Mouse (Mus musculus) cortical plate, adult 2 months (tissue): ENCODE measurements around the gene Higd1c. TPM values are rescaled to one million over a fixed set of nuclear protein-coding genes. Genes with fewer than 3 reads are reported as not detected.
"Not testable (repeated sequence)": the region's sequence is repeated elsewhere in the genome, so short reads cannot be mapped to it uniquely, and the experiment has no call there.

Experiments used
- H3K27ac ChIP-seq: fragments of 200-500 bp; 2 replicates; pipeline ENCODE4 v1.5.1; 2012; ENCODE audit warnings: low read length, control low read depth, inconsistent platforms; ENCODE audit not compliant: insufficient read depth
- H3K4me1 ChIP-seq: fragments of 200-500 bp; 2 replicates; pipeline ENCODE4 v1.6.1; 2011; ENCODE audit warnings: low read length; ENCODE audit not compliant: control insufficient read depth, insufficient read depth
- H3K4me3 ChIP-seq: fragments of 200-500 bp; 2 replicates; pipeline ENCODE4 v1.5.1; 2011; ENCODE audit warnings: mild to moderate bottlenecking, low read length, control low read depth; ENCODE audit not compliant: insufficient read depth
- CTCF ChIP-seq: fragments of 200-500 bp; IDR thresholded peaks from 2 replicates; pipeline ENCODE4 v1.5.1; 2011; ENCODE audit warnings: mild to moderate bottlenecking, control low read depth, low read length; ENCODE audit not compliant: insufficient read depth; ENCODE audit errors: extremely low read depth
- POLR2A ChIP-seq: fragments of 200-500 bp; IDR thresholded peaks from 2 replicates; pipeline ENCODE4 v1.6.1; 2011; ENCODE audit warnings: mild to moderate bottlenecking, low read length, control low read depth; ENCODE audit not compliant: insufficient read depth; ENCODE audit errors: extremely low read depth
- polyA plus RNA-seq: library from polyadenylated mRNA; depleted of rRNA; stranded (reverse); fragments of >200 nt; gene quantifications from 2 replicates; pipeline ENCODE4 v1.2.3, GENCODE M21; 2012

Gene Higd1c
- polyA plus RNA-seq, 1 experiment = not detected

DNA sequence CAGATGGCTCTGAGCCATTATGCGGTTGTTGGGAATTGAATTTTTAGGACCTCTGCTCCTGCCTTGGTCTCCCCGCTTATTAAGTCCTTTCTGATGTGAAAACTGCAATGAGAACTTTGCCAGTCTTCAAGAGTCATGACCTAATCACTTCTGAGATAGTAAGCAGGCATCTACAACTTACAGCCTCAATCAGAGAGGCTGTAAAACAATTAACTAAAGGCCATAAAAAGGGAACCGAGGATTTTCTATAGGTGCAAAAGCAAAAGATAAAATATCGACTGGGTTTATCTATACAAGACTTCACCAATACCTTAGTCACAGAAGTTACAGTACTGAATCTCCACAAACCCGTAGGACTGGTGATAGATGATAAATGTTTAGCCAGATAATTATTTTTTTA lies 8.5 kb upstream of the Higd1c start:
- no peak overlapping the region for H3K27ac ChIP-seq
- no peaks in the 10 kb centered on the region for H3K4me1 ChIP-seq
- H3K4me3 ChIP-seq = no peak overlapping the region
- TF ChIP-seq POLR2A = no peak
- TF ChIP-seq CTCF = no peak

DNA sequence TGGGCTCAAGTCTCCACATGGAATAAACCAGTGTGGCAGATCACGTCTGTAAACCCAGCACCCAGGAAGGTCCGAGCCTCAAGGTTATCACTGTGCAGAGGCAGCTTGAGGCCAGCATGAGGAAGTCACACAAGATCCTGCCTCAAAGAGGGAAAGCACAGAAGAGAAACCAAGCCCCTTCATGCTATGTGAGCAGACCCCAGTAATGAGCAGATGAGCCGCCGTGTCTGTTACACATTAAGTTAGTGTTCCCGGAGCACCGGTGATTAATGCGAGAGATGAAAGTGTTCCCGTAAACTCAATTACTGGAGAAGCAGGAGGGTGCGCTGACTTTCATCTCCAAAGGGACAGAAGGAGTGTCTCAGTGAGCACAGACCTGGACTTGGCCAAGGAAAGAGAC lies 1.6 kb downstream of the Higd1c start:
- H3K4me1 ChIP-seq, H3K4me3 ChIP-seq, H3K27ac ChIP-seq: not testable (repeated sequence)

DNA sequence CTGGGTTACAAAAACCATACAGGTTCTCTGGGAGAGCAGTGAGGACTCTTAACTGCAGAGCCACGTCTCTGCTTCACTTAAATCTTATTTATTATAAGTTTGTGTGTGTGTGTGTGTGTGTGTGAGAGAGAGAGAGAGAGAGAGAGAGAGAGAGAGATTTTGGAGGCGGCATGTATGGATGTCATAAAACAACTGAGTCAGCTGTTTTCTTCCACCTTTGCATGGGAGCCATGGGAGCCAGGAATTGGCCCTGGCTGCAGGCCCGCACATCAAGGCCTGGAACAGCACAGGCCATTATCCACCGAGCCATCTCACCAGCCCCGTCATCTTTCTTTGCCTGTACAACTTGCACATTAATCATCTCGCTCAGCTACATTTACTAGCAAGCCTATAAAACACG lies 2.8 kb downstream of the Higd1c start:
- H3K4me3 ChIP-seq = no peak overlapping the region
- no peak for TF ChIP-seq CTCF
- no peak for TF ChIP-seq POLR2A

DNA sequence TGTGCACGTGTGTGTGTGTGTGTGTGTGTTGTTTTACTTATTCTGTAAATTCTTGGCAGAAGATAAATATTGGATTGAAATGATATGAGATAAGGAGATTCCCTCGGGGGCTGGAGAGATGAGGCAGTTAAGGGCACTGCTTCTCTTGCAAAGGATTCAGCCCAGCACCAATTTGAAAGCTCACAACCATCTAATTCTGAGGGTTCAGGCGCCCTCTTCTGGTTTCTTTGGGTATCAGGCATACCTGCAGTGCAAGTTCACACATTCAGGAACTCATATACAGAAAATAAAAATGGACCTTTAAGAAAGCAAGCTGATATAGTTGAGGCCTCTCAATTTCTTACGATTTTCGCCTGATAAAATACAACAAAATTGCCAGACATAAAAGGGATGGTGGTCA lies 10.7 kb downstream of the Higd1c start:
- Histone ChIP-seq H3K27ac (no peak overlapping the region), H3K4me1 (no peaks in the 10 kb centered on the region), H3K4me3 (no peak overlapping the region)
- TF ChIP-seq POLR2A (no peak), CTCF (peak; percentile 62)

More for the DNA sequence above, 2.8 kb downstream of the Higd1c start:
- Histone ChIP-seq H3K27ac (no peak overlapping the region), H3K4me1 (no peaks in the 10 kb centered on the region)

DNA sequence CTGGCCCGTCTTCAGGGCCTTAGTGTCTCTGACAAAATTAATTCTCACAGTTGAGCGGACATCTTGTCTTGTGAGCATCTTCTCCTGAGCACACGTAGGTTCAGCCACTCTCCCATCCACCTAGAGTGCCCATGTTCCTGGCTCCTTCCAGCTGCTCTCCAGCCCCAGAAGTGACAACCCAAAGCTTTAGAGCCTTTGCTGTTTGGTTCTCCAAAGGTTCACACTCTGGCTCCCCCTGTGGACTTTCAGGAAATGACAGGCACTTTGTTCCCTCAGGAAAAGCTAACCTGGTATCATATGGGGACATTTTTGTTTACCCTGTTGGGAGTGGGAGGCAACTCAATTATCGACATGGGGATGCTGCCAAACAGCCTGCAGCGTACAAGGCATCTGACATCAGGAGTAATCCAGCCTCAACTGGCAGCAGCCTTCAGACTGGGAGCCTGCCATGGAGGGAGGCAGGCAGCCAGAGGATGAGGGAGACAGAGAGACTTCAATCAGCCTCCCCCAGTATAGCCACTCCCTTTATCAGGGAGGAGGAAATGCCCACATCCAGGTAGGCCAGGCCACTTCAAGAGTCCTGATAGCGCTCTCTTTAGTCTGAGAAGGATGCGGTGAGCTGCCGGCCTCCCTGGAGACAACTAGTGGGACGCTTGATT lies 13.6 kb downstream of the Higd1c start:
- H3K4me1 ChIP-seq, H3K27ac ChIP-seq, H3K4me3 ChIP-seq: not testable (repeated sequence)

DNA sequence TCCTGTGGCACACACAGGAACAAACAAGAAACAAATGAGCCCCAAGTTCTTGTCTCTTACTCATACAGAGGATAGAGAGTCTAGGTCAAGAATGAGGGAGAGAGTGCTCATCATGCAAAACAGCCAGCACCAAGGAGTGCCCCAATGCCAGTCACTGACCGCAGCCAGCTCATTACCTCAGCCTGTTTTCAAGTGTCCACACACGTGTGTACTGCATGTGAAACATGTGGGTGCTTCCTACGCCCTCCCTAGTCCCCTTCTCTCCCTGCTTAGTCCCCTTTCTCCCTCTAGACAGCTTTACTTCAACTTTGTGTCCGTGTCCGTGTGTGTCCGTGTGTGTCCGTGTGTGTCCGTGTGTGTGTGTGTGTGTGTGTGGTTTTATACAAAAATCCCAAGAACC lies 15.3 kb downstream of the Higd1c start:
- Histone ChIP-seq H3K27ac (no peak overlapping the region), H3K4me1 (no peaks in the 10 kb centered on the region), H3K4me3 (no peak overlapping the region)
- TF ChIP-seq CTCF (no peak), POLR2A (no peak)

DNA sequence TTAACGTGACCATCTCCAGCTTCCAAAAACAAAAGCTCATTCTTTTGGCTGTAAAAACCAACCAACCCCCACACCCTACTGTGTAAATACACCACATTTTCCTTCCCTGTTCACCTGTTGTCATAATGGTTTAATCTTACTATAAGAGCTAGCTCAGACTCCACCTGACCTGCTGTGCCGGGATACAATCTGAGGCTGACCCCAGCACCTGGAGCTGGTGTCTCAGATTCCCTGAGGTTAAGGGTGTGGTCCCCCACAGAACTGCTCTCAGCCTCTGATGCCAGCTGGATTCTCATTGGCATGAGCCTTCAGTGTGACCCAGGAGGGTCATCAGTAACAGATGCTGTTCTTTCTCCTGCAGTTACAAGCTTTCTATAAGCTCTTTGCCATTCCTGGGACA lies 15.8 kb downstream of the Higd1c start:
- no peak overlapping the region for H3K4me3 ChIP-seq
- no peaks in the 10 kb centered on the region for H3K4me1 ChIP-seq
- no peak overlapping the region for H3K27ac ChIP-seq
- TF ChIP-seq POLR2A = no peak
- TF ChIP-seq CTCF = no peak

DNA sequence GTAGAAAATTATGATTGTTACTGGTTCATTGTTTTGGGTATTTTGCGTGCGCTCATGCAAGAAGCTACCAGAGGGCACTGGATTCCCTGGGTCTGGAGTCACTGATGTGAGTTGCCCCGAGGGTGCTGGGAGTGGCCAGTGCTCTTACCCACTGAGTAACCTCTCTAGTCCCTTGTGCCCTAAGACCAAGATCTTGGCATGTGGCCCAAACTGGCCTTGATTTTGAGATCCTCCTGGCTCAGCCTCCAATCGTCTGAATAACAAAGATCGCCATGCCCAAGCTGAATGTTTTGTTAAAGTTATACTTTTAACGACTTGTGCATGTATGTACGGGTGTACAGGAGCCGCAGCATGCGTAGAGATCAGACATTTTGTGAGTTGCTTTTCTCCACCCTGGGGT lies 21.4 kb downstream of the Higd1c start:
- Histone ChIP-seq H3K4me1 (no peaks in the 10 kb centered on the region), H3K4me3 (no peak overlapping the region), H3K27ac (no peak overlapping the region)
- no peak for TF ChIP-seq CTCF
- no peak for TF ChIP-seq POLR2A

DNA sequence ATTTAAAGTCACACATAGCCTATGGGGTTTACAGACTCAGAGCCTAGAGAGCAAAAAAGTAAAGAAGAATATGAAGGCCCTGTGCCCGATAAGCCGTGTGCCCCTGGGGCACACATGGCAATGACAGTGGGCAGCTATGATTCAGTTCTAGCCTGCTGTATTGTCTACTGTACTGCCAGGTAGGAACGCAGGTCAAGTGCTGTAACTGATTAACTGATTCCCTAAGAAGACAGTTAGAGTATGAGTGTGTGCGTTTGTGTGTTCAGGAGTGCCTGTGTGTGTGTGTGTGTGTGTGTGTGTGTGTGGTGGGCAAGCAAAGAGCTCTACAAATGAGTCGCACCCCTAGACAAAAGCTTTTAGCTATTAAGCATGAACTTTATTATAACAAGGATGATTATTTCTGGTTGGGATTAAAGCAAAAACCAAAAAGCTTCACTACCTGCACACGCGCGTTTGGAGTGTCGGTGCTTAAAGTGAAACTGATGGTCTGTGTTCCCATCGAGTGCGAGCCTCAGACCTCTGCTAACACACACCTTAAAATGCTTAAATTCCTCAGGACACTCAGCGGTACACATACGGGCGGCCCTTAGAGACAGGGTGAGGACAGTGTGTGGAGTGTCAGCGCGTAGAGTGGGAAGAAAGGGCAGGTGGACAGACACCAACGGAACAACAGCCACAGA lies 23.3 kb downstream of the Higd1c start:
- H3K4me1 ChIP-seq = no peaks in the 10 kb centered on the region
- H3K27ac ChIP-seq = no peak overlapping the region
- no peak overlapping the region for H3K4me3 ChIP-seq
- no peak for TF ChIP-seq CTCF

DNA sequence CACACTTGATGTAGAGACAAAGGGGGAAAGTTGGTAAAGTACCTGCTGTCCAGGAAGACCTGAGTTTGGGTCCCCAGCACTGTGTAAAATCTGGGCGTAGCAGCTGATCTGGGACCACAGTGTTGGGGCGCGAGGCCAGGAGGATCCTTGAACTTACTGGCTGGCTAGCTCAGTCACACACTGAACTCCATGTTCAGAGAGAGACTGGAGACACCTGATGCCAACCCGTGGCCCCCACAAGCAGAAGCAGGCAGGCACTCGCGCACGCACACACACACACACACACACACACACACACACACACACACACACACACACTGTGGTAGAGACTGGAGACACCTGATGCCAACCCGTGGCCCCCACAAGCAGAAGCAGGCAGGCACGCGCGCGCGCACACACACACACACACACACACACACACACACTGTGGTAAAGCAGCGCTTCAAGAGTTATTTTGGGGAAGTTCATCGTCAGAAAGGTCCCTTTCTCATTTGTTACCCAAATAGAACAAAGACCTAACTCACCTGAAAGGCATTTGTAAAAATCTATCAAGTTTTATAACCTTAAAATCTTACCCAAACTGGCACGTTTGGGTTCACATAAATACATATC lies 24.0 kb downstream of the Higd1c start:
- Histone ChIP-seq H3K4me3 (no peak overlapping the region), H3K27ac (no peak overlapping the region), H3K4me1 (no peaks in the 10 kb centered on the region)
- TF ChIP-seq CTCF (no peak), POLR2A (no peak)

DNA sequence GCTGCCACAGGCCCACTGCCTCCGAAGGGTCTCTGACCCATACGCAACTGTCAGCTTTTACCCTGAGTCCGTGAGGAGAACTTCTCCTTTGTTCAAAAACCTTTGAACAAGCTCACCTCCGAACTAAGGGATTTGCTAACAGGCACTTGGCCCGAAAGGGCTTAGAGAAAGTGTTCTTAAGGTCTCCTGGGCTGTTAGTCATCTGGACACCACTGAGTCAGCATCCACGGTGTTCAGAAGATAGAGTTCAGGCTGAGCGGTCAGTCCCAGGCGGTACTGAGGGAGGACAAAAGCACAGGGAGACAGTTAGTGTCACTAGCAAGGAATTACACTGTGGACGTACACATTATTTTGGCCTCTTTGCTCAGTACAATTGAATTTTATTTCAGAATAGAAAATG lies 24.5 kb downstream of the Higd1c start:
- TF ChIP-seq CTCF = no peak
- TF ChIP-seq POLR2A = no peak
- Histone ChIP-seq H3K4me1 (no peaks in the 10 kb centered on the region), H3K4me3 (no peak overlapping the region), H3K27ac (no peak overlapping the region)
